Mouse (Mus musculus) MN1 (cell line): ENCODE data around the gene Pou2f2.

ENCODE experiments used
- DNase-seq: peaks from one replicate; pipeline ENCODE4 v3.0.0-alpha.2; 2016; ENCODE audit warnings: low spot score

Gene Pou2f2

DNA sequence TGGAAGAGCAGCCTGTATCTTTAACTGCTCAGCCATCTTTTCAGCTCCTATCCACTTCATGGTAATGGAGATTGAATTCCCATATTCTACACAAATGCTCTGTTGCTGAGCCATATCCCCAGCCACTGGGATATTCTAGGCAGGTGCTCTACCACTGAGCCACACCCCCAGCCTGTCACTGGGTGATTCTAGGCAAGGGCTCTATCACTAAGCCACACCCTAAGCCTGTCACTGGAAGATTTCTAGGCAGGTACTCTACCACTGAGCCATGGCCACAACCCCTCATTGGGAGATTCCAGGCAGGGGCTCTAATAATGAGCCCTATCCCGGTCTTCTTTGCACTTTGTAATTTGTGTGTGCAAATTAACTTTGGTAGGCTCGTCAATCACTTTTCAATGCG is 15.6 kb upstream of the Pou2f2 start:
- DNase-seq = no peak

DNA sequence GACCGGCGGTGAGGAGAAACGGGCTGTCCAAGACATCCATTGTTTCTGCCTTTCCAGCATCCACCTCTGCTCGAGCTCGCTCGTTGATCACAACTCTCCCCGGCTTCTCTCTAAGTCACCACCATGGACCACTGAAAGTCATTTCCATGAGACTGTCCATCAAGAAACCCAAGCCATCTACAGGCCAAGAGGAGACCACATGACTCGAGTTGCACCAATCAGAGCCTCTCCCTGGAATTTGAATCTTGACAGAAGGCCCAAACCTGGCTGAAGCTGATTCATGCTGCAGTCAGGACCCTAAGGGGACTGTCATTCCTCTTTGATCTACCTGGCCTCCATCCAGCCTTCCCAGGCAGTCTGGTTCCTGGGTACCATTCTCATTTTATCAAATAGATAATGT is 12.6 kb upstream of the Pou2f2 start:
- DNase-seq = no peak

DNA sequence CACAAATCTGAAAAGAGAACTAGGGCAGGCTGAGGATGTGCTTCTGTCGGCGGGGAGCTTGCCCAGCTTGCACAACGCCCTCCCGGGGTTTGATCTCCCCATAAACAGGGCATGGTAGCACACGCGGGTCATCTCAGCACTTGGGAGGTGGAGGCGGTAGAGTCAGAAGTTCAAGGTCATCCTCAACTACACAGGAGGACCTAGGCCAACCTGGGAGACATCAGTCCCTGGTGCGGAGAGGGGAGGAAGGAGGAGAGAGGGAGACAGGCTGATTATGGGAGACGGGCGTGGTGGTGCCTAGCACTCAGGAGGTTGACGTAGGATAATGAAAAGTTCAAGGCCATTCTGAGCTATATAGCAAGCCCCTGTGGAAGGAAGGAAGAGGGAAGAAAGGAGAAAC is 11.3 kb upstream of the Pou2f2 start:
- no peak for DNase-seq

DNA sequence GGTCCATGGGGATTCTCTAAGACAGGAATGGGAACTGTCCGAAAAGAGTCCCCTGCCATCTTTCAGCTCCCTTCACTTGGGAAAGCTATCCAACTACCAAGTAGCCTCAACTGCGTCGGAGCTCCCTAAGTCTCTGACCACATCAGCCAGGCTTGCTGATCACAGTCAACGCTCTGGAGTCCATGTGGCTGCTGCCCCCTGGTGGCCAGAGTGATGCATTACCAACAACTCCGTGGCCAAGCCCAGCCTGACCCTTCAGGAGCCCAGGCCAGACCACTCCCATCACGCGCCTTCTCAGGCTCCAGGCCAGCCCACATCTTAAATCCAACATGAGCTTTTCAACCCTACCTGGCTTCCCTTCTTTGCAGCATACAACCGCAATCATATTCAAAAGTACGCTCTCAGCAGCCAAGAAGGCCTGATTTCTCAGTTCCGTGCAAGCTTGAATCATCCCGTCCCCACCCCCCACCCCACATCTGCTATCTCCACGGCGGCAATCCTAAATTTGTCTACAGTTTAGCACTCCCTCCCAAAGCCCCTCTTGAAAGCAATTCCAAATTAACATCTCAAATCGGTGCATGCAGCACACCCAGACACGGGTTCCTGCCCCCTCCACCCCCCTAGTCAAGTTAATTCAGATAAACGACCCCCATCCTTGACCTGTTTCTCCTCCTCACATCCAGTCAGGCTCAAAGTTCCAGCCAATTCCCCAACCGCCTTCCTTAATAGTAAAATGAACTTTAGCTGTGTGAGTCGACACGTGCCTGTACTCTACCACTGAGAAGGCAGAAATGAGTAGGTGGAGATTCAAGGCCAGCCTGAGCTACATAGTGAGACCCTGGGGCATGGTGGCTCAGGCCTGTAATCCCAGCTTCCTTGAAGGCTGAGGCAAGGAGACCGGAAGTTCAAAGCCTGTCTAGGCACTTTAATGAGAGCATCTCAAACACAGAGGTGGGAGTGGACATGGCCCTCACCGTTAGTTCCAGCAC is 8.4 kb upstream of the Pou2f2 start:
- peak; percentile 94 for DNase-seq

DNA sequence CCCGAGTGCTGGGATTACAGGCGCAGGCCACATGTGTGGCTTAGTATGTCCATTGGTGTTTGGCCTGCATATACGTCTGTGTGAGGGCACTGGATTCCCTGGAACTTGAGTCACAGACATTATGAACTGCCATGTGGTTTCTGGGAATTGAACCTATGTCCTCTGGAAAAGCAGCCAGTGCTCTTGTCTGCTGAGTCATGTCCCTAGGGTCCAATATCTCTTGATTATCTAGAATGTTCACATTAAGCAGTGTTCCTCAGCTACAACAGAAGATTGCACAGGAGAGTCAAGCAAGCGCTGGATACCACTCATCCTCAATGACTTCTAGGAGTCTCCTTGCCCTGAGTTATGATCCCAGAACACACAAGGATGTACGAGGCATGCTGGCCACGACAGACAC is 4.6 kb upstream of the Pou2f2 start:
- DNase-seq = peak; percentile 51

DNA sequence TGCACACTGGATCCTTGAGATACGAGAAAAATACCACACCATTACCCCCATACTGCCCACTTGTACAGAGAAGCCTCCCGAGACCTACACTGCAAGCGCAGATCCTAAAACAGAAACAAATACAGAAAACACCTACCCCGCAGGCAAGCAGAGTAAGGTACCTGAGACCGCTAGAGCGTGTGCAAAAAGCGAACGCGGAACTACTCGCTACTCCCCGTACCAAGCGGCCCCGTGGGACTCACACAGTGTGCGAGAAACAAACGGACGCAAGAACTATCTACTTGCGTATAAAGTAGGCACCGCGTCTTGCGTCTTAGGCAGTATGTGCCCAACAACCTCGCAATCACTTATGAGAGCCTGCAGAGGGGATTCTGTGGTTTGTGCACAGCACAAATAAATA is 2.3 kb upstream of the Pou2f2 start:
- no peak for DNase-seq

DNA sequence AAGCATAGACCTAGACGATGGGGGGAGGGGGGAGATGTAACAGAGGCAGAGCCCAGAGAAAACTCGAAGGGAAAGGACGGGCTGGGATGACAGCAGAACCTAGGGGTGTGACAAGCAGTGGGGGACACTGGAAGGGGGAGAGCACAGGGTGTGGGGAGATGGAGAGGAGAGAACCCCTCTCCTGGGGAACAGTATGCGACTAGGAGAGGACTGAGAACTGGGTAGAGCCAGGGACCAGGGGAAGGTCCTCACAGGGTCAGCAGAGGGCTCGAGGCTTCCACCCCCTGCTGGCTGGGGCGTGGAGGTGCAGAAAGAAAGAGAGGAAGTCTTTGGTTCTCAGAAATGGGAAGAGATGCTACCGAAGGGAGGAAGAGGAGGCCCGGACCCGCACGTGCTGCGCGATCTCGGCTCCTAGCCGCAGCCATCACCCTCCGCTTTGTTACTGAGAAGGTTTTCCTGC is 1.8 kb upstream of the Pou2f2 start:
- DNase-seq = peak; percentile 74

DNA sequence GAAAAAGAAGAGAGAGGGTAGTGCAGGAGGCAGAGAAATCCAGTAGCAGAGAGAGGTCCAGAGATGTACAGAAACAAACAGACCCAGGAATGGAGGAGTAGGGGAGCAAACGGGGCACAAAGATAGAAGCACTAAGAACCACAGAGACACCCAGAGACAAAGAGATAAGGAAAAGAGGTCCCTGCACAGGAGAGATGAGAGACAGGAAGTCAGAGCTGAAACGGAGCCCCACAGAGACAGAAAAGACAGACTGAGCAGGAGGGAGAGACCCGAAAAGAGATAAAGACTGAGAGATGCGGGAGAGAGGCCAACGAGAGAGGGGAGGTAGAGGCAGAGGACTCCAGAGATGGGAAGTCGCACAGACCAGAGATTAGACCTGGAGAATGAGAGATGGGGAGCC is 986 bp upstream of the Pou2f2 start:
- DNase-seq = no peak

DNA sequence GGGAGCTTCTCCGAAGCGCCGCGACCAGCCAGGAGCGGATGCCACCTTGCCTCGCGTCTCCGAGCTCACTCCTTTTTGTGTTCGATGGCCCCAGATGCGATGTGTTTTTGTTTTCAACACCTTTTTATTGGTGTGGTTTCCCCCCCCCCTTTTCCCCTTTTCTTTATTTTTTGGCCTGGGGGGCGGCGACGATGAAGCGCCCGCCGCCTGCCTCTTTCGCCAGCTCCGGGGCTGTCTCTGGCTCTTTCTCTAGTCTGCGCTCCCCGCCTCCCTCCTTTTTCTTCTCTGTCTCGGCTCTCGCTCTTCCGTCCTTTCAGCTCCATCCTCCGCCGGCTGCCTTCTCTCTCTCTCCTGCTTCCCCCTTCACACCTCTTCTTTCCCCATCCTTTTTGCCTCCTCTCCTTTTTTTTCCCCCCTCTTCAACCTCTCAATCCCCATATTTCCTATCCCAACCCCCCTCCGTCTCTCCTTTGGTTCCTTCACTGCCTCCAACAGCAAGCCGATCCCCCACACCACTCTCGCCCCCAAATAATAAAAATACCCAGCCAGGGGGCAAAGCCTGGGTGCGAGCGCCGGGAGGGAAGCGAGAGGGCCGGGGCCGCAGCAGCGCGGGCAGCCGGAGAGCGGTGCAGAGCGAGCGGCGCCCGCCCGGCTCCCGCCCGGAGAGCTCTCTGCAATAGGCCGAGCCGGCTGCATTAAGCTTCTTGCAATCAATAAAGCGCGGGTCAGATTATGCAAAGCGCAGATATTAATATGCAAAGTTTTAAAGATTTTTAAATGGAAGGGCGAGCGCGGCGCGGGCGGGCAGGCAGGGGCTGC is 530 bp downstream of the Pou2f2 start:
- DNase-seq = no peak

DNA sequence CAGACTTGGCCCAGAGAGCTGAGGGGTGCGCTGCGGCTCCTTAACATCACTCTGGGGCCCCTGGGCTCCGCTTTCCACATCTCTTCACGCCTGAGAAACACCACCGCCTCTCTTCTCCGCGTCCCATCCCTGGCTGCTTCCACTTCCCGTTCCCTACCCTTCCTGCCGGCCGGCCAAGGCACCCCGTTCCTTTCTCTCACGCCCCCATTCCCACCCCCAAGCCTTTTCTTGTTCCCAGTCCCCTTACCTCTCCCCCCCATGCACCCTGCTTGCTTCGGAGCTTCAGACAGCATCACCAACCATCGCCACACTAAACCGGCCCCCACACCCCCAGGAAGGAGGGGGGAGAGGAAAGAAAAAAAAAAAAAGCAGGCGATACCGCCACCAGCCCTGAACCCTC is 1.2 kb downstream of the Pou2f2 start:
- DNase-seq = no peak

DNA sequence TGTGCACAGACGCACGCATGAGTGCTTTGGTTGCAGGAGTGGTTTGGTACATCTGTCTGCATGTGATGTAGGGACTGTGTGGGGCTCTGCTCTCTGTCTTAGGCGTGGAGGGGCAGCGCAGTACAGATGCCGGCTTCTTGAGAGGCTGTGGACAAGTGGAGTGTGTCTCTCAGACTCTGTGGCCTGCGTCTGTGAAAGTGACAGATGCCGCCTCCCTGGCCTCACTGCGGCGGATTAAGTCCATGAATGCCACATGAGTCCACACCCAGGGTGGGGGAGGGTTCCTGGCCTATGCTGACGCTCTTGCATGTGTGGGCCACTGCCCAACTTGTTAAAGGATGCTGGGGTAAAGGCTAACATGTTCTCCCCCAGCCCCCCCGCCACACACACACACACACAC is 5.2 kb downstream of the Pou2f2 start:
- no peak for DNase-seq

DNA sequence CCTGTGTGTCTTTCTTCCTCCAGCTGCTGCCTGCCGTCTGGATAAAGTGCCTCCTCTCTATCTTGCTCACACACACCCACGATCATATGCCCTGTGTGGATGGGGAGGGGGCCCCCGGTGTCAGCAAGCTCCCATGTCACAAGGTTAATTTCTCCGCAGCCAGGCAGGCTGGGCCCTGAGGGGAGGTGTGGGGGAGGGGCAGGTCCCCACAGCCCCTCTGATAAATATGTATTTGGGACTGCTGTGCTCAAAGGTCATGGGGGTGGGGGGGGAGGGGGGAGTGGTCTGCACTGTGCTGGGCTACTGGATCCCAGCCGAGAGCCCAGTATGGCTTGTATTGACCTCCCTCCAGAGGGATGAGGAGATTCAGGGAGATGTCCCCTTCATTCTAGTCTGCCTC is 6.9 kb downstream of the Pou2f2 start:
- DNase-seq = no peak

DNA sequence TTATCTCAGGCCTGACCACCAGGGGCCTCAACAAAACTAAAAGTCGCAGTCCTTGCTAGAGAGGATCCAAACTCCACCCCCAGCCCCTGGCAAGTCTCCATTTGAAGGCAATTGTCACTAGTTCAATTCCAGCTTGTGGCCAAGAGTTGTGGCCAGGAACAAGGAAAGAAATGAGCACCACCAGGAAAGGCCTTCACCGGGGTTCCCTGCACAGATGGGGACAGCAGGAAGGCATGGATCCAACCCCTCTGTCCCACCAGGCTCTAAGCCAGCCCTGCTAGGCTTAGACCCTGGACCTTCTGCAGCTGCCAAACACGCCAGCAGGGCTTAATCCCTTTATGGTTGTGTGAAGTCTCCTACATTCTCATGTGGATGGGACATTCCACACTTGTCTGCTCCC is 8.9 kb downstream of the Pou2f2 start:
- DNase-seq = no peak

DNA sequence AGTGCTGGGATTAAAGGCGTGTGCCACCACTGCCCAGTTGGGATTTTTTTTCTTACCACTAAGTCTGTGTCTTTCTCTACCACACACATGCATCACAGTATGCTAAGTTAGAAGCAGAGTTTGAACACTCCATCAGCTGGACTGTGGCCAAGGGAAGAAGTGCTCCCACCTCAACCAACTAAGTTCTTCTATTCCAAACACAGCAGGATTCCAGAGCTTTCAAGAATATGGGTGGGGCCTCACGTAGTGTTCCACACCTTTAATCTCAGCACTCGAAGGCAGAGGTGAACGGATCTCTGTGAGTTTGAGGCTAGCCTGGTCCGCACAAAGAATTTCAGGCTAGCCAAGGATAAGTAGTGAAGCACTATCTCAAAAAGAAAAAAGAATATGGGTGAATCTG is 13.4 kb downstream of the Pou2f2 start:
- DNase-seq = no peak

DNA sequence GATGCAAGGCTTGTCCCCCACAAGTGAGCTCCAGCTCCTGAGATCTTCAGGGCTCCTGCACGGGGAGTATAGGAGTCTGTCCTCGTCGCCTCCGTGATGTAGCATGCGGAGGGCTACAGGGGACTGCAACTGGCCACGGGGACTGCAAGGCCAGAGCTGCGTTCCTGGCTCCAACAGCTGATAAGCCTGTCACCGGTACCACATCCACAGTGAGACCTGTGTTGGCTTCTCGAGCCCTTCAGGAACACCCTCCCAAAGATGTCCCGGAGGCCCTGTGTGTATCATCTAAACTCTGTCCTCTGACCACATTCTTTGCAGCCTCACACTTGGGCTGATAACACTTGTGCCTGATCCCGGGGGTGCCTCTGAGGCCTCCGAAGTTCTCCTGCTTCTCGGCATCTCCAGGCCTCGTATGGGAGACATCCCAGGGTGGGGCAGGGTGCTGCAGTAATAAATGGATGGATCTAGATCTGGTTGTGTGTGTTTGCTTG is 23.3 kb downstream of the Pou2f2 start:
- no peak for DNase-seq

DNA sequence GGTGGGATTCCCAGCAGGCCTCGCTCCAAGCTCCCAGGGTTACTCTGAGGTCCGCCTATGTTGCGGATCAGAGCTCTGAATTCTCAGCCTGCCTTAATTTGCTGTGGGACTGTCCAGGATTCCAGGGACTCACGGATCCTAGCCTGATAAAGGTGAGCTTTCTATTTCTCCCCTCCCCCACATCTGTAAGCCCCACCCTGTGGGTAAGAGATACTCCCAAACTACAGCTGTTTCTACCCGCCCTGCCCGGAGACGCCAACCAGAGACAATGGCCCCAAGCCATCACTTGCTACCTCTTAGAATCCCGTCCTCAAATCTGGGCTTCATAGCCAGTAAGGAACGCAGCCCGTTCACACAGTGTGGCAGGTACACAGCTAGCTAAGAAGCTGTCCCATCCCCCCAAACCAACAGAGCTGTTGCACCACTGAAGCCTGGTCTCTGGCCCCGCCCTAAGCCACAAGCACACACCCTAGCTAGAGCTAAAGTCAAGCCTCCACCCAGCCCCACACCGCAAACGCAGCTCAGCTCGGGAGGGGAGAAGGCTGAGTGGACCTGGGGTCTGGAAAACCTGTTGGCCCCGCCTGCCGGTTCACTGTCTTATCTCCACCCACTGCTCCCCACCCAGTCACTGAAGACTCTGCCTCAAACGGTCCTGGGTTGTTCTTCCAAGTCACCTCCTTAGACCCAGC is 23.9 kb downstream of the Pou2f2 start:
- DNase-seq = peak; percentile 66

DNA sequence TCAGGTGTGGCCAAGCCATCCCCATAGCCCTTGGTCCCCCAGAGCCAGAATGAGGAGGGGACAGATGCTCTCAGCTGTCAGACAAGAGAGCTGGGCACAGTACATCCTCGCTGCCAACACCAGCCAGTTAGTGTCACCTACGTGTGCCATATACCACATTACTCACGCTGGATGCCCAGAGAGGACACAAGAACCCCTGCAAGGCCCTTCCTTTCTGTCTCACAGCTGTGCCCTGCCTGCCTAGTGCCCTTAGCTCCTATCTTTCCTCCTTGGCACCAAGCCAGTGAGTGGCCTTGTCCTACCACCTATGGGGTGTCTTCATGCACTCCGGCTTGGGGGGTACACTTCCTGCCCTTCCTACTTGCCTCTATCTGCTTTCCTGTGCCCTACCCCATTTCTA is 24.9 kb downstream of the Pou2f2 start:
- peak; percentile 34 for DNase-seq

DNA sequence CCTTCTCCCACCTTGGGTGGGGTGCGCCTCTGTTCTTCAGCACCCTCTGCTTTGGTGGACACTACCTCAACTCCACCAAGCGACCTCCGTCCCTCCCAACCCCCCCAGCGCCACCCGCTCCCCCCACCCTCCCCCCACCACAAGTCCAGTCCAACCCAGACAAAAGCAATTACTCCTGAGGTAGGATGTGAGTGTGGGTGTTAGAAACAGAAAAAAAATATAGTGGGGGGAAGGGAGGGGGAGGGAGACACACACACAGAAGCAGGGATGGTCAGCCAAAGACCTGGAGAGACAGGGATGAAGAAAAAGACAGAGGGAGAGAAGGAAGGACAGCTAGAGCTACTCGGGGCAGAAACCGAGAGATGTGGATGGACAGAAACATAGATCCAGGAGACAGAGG is 25.7 kb downstream of the Pou2f2 start:
- DNase-seq = no peak

DNA sequence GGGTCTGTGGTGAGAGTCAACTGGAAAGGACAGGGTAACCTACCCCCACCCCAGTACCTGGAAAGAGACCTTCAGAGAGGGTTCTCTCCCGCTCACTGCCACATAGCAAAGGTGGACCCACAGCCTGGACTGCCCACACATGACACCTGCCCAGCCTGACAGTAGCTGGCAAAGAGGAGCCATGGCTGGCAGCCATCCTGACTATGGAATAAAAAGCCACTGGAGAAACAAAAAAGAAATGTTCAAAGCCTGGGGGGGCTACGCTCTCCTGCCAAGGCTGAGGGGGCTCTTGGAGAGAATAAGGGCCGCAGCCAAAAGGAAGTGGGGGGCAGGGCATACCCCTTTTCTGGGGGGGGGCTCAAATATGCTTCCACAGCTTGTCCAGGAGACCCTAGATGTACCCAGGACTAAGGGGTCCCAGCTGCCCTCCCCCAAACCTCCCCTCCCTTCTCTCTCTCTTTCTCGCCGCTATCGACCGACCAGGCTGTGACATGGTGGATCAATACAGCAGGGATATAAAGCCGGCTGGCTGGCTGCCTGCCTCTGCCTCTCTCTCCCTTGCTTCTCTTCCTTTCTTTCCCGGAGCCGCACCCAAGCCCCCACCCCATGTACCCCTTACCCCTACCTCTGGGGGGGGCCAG is 27.5 kb downstream of the Pou2f2 start:
- no peak for DNase-seq

DNA sequence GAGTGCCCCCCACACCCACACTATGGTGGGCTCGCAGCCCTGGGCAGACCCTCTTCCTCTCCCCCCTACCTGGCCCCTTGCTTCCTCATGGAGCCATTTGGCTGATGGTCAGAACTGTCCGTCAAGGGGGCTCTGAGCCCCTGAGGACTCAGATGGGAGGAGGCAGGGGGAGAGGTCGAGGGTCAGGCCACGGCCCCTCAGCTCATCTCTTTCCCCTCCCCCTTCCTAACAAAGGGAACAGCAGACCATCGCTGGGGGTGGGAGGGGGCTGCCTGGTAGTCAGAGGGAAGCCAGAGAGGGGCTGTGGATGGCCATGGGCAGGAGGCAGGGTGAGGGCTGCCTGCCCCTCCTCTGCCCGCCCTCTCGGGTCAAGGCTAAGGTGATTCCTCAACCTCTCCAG is 28.5 kb downstream of the Pou2f2 start:
- peak; percentile 14 for DNase-seq

DNA sequence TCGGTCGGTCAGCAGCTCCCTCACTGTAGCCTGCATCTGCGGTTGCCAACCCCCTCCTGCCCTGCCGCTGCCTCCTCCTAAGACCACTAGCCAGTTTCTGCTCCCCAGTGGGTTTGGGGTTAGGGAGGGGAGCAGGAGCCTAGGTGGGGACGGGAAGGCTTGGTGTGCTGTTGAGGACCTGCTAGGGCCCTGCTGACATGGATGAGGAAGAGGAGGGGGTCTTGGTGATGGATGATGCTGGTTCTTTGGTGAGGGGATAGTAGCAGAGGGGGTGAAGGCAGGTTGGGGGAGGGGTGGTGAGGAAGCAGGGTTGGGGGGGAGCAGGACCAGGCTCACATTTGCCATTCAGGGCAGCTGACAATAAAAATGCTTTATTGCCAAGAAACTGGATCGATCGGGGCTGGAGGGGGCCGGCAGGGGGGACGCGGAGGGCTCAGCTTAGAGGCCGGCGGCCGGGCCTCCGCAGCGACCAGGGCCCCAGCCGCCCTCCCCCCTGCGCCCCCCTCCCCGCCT is 29.3 kb downstream of the Pou2f2 start:
- peak; percentile 13 for DNase-seq

DNA sequence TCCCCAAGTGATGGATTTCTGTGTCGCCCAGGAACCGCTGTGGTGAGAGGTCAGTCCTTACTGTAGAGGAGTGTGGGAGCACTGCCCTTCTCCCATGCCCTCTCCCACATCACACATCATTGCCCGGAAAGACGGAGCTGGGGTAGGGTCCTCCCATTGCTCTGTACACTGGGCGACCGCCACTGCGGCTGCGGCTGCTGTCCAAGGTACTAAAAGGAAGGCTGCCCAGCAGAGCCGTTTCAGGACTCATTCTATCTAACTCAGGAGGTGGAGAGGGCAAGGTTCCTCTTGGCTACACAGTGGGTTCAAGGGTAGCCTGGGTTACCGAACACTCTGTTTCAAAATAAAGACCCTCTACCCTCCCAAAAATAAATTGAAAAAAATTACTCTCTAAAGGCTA is 33.6 kb downstream of the Pou2f2 start:
- no peak for DNase-seq
